Mouse (Mus musculus): ENCODE measurements around the gene Cdh23. TPM values are rescaled to one million over a fixed set of nuclear protein-coding genes. Genes with fewer than 3 reads are reported as not detected.

The Cdh23 gene
- polyA plus RNA-seq, 1 experiment from 2014 or later: 0.25 TPM

DNA sequence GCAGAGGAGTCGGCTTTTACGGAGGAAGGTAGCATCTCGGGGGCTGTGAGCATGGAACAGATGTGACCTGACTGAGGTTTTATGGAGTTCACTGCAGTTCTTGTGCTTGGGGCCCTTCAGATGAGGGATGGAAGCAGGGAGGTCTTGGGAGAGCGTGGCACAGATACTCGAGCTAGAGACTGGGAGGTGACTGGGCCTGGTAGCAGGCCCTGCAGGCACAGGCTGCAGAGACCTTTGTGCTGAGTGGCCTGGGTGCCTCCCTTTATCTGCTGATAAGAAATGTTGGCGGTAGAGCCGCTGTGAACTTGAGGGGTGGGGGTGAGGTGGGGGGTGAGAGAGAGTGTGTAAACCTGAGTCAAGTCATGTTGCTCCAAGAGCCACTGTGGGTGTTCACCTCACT is 361.7 kb downstream of the Cdh23 start:
- Histone ChIP-seq H3K9me3 (replicated peaks; ENCODE audit: low read length) (no peaks in the 10 kb centered on the region), H3K4me2 (ENCODE audit: low read length) (no peak overlapping the region), H3K27me3 (ENCODE audit: insufficient read depth, low read length) (no peaks in the 10 kb centered on the region), H3K36me3 (ENCODE audit: insufficient read depth, low read length) (no peaks in the 10 kb centered on the region), H3K4me3 (replicated peaks; ENCODE audit: low read depth, low read length) (no peak overlapping the region), H3K4me1 (replicated peaks; ENCODE audit: insufficient read depth, low read length) (no peaks in the 10 kb centered on the region), H3K9ac (ENCODE audit: low read depth, low read length) (no peak overlapping the region), H3K27ac (no peak overlapping the region)
- TF ChIP-seq CTCF (IDR thresholded peaks at IDR 0.05; ENCODE audit: low read depth): no peak
- ATAC-seq (replicated peaks; ENCODE audit: low FRiP score, low read depth): no peak
- DNase-seq (ENCODE audit: low spot score): no peak
- 70% methylated on average over 7 of the region's 7 CpGs for WGBS

- Histone ChIP-seq H3K4me3 (replicated peaks; ENCODE audit: low read depth, low read length) (no peak overlapping the region), H3K27me3 (ENCODE audit: insufficient read depth, low read length) (no peaks in the 10 kb centered on the region), H3K4me1 (replicated peaks; ENCODE audit: insufficient read depth, low read length) (no peaks in the 10 kb centered on the region), H3K9me3 (replicated peaks; ENCODE audit: low read length) (no peaks in the 10 kb centered on the region), H3K27ac (no peak overlapping the region), H3K9ac (ENCODE audit: low read depth, low read length) (no peak overlapping the region), H3K4me2 (ENCODE audit: low read length) (no peak overlapping the region), H3K36me3 (ENCODE audit: insufficient read depth, low read length) (no peaks in the 10 kb centered on the region)
- 70% methylated on average over 11 of the region's 11 CpGs for WGBS
- ATAC-seq (replicated peaks; ENCODE audit: low FRiP score, low read depth): no peak
- DNase-seq (ENCODE audit: low spot score): no peak
- no peak for TF ChIP-seq CTCF (IDR thresholded peaks at IDR 0.05; ENCODE audit: low read depth)
These were observed 367.2 kb downstream of the Cdh23 start for GRCm38 (mm10) chr10:60328963-60329650.

DNA sequence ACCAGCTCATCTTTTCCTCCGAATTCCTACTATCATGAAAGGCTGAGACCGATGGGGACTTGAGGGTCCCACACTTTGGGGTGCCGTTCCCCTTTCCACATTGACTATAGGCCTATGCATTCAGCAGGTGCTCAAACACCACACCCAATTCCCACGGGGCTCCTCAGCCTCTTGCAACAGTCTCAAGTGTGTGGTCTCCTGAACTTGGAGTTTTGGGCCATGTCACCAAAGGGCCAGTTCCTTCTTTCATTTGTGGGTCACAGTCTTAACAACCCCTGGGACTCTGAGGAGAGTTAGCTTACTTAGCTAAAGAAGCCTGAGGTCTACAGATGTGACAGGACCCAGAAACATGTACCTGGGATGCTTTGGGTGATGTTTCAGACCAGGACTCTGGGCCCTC is 380.1 kb downstream of the Cdh23 start:
- Histone ChIP-seq H3K4me2 (ENCODE audit: low read length) (no peak overlapping the region), H3K27ac (no peak overlapping the region), H3K27me3 (ENCODE audit: insufficient read depth, low read length) (no peaks in the 10 kb centered on the region), H3K36me3 (ENCODE audit: insufficient read depth, low read length) (no peaks in the 10 kb centered on the region), H3K4me3 (replicated peaks; ENCODE audit: low read depth, low read length) (no peak overlapping the region), H3K9ac (ENCODE audit: low read depth, low read length) (no peak overlapping the region), H3K9me3 (replicated peaks; ENCODE audit: low read length) (no peaks in the 10 kb centered on the region), H3K4me1 (replicated peaks; ENCODE audit: insufficient read depth, low read length) (no peaks in the 10 kb centered on the region)
- DNase-seq (ENCODE audit: low spot score) (no peak), ATAC-seq (replicated peaks; ENCODE audit: low FRiP score, low read depth) (no peak)
- WGBS: 94% methylated on average over 4 of the region's 4 CpGs
- TF ChIP-seq CTCF (IDR thresholded peaks at IDR 0.05; ENCODE audit: low read depth): no peak

DNA sequence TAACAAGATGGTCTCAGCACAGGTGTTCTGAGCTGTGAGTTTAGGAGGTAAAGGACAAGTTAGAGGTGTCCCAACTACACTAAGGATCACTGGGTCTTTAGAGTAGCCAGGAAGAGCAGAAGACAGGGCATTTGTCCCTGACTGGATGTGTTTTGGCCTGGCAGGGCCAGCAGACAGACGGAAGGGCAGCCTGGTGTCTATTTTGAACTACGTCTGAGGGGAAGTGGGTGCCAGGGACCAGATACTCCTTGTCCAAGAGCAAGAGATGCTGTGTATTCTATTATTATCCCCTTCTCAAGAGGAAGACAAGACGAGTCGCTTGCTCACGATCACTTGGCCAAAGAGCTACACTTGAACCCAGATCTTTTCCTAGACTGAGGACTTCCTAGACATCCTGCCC is 382.7 kb downstream of the Cdh23 start:
- 93% methylated on average over 5 of the region's 5 CpGs for WGBS
- TF ChIP-seq CTCF (IDR thresholded peaks at IDR 0.05; ENCODE audit: low read depth): no peak

GRCm38 (mm10) chr10:60310629-60311028 is 385.7 kb downstream of the Cdh23 start:
- 69% methylated on average over 13 of the region's 13 CpGs for WGBS
- ATAC-seq (replicated peaks; ENCODE audit: low FRiP score, low read depth): no peak
- H3K9me3 ChIP-seq (replicated peaks; ENCODE audit: low read length): no peaks in the 10 kb centered on the region
- TF ChIP-seq CTCF (IDR thresholded peaks at IDR 0.05; ENCODE audit: low read depth): no peak
- H3K4me3 ChIP-seq (replicated peaks; ENCODE audit: low read depth, low read length): no peak overlapping the region
- H3K27ac ChIP-seq: no peak overlapping the region
- no peaks in the 10 kb centered on the region for H3K27me3 ChIP-seq (ENCODE audit: insufficient read depth, low read length)
- H3K4me1 ChIP-seq (replicated peaks; ENCODE audit: insufficient read depth, low read length): no peaks in the 10 kb centered on the region
- no peak for DNase-seq (ENCODE audit: low spot score)
- H3K4me2 ChIP-seq (ENCODE audit: low read length): no peak overlapping the region
- H3K36me3 ChIP-seq (ENCODE audit: insufficient read depth, low read length): no peaks in the 10 kb centered on the region
- no peak overlapping the region for H3K9ac ChIP-seq (ENCODE audit: low read depth, low read length)

More for the DNA sequence above, 382.7 kb downstream of the Cdh23 start:
- Histone ChIP-seq H3K27me3 (ENCODE audit: insufficient read depth, low read length) (no peaks in the 10 kb centered on the region), H3K27ac (no peak overlapping the region), H3K4me3 (replicated peaks; ENCODE audit: low read depth, low read length) (no peak overlapping the region), H3K9ac (ENCODE audit: low read depth, low read length) (no peak overlapping the region), H3K4me1 (replicated peaks; ENCODE audit: insufficient read depth, low read length) (no peaks in the 10 kb centered on the region), H3K36me3 (ENCODE audit: insufficient read depth, low read length) (no peaks in the 10 kb centered on the region), H3K9me3 (replicated peaks; ENCODE audit: low read length) (no peaks in the 10 kb centered on the region), H3K4me2 (ENCODE audit: low read length) (no peak overlapping the region)
- DNase-seq (ENCODE audit: low spot score) (no peak), ATAC-seq (replicated peaks; ENCODE audit: low FRiP score, low read depth) (no peak)

GRCm38 (mm10) chr10:60304854-60305628 is 391.2 kb downstream of the Cdh23 start:
- Histone ChIP-seq H3K9ac (ENCODE audit: low read depth, low read length) (no peak overlapping the region), H3K27me3 (ENCODE audit: insufficient read depth, low read length) (no peaks in the 10 kb centered on the region), H3K27ac (no peak overlapping the region), H3K4me1 (replicated peaks; ENCODE audit: insufficient read depth, low read length) (no peaks in the 10 kb centered on the region), H3K4me3 (replicated peaks; ENCODE audit: low read depth, low read length) (no peak overlapping the region), H3K36me3 (ENCODE audit: insufficient read depth, low read length) (peaks cover 29% of the 10 kb centered on the region), H3K9me3 (replicated peaks; ENCODE audit: low read length) (no peaks in the 10 kb centered on the region), H3K4me2 (ENCODE audit: low read length) (no peak overlapping the region)
- DNase-seq (ENCODE audit: low spot score) (peak; percentile 93), ATAC-seq (replicated peaks; ENCODE audit: low FRiP score, low read depth) (peak; percentile 68; the same call in 1 of the 2 replicates)
- WGBS: 64% methylated on average over 15 of the region's 15 CpGs
- TF ChIP-seq CTCF (IDR thresholded peaks at IDR 0.05; ENCODE audit: low read depth): peak; percentile 96

Measured in kidney, postnatal 0 days (tissue).